Mouse (Mus musculus): ENCODE measurements at regions not wholly inside any gene's neighbourhood (a gene's known extent, or its start where the extent isn't known, plus 50 kb on each side); places are given as distances from the start of the nearest gene placed in this dataset.

DNA sequence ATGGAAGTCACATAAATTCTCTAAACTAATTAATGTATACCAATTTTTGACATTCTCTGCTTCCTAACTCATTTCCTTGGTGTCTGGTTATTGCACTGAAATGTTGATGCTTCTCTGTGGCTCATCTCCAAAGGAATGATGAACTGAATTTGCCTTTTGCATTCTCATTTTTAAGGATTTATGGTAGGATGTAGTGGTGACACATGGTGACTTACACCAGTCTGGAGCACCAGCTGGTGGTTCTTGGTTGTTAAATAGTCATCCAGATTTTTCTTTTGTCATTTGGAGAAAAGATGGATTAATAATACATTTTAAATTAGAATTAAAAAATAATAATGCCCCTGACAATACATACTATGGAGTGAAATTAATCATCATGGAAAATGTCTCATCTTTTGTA, 1097.2 kb upstream of the Epha7 start:
- H3K9me3 ChIP-seq (replicated peaks; ENCODE audit: control insufficient read depth, low read length) = no peaks in the 10 kb centered on the region
- no peak for ATAC-seq (replicated peaks; ENCODE audit: insufficient number of reproducible peaks, low FRiP score, low TSS enrichment, low read depth)
- no peaks in the 10 kb centered on the region for H3K4me1 ChIP-seq (ENCODE audit: control insufficient read depth, insufficient read depth, low read length)
- H3K27ac ChIP-seq (replicated peaks; ENCODE audit: low read depth, low read length) = no peak overlapping the region
- no peaks in the 10 kb centered on the region for H3K27me3 ChIP-seq (ENCODE audit: control insufficient read depth, insufficient read depth, low read length)
- no peak for DNase-seq (ENCODE audit: low spot score)
- H3K4me3 ChIP-seq (ENCODE audit: low read depth, low read length) = no peak overlapping the region
- no peak overlapping the region for H3K9ac ChIP-seq (replicated peaks; ENCODE audit: low read length)
- H3K36me3 ChIP-seq (replicated peaks; ENCODE audit: control insufficient read depth, insufficient read depth, low read depth, low read length) = no peaks in the 10 kb centered on the region
- H3K4me2 ChIP-seq (ENCODE audit: low read depth, low read length) = no peak overlapping the region

DNA sequence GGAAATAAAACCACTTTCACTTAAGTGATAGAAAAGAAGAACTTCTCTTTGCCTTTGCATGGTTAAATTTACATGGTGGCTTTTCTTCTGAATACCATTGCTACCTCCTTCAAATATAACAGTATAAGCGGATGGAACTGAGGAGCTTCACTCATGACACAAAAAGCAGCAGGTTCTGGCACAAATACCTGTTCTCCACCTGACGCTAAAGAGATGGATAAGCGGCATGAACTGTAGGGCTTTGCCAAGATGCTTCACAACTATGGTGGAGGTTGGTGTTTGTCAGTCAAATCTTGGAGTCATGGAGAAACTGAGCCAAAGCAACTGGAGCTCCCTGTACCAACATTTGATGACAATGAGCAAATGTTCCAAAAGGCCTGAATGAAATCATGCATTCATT, 1085.2 kb upstream of the Epha7 start:
- H3K27me3 ChIP-seq (ENCODE audit: control insufficient read depth, insufficient read depth, low read length) = no peaks in the 10 kb centered on the region
- H3K4me3 ChIP-seq (ENCODE audit: low read depth, low read length) = no peak overlapping the region
- H3K9ac ChIP-seq (replicated peaks; ENCODE audit: low read length) = no peak overlapping the region
- DNase-seq (ENCODE audit: low spot score) (no peak), ATAC-seq (replicated peaks; ENCODE audit: insufficient number of reproducible peaks, low FRiP score, low TSS enrichment, low read depth) (no peak)
- no peak overlapping the region for H3K27ac ChIP-seq (replicated peaks; ENCODE audit: low read depth, low read length)
- no peaks in the 10 kb centered on the region for H3K9me3 ChIP-seq (replicated peaks; ENCODE audit: control insufficient read depth, low read length)
- no peak overlapping the region for H3K4me2 ChIP-seq (ENCODE audit: low read depth, low read length)
- WGBS = 97% methylated on average over 3 of the region's 3 CpGs
- no peaks in the 10 kb centered on the region for H3K4me1 ChIP-seq (ENCODE audit: control insufficient read depth, insufficient read depth, low read length)
- no peaks in the 10 kb centered on the region for H3K36me3 ChIP-seq (replicated peaks; ENCODE audit: control insufficient read depth, insufficient read depth, low read depth, low read length)

GRCm38 (mm10) chr4:27734143-27734542, 1078.8 kb upstream of the Epha7 start:
- Histone ChIP-seq H3K27ac (replicated peaks; ENCODE audit: low read depth, low read length) (no peak overlapping the region), H3K9me3 (replicated peaks; ENCODE audit: control insufficient read depth, low read length) (no peaks in the 10 kb centered on the region), H3K4me3 (ENCODE audit: low read depth, low read length) (no peak overlapping the region), H3K9ac (replicated peaks; ENCODE audit: low read length) (no peak overlapping the region), H3K4me2 (ENCODE audit: low read depth, low read length) (no peak overlapping the region), H3K27me3 (ENCODE audit: control insufficient read depth, insufficient read depth, low read length) (no peaks in the 10 kb centered on the region), H3K36me3 (replicated peaks; ENCODE audit: control insufficient read depth, insufficient read depth, low read depth, low read length) (no peaks in the 10 kb centered on the region), H3K4me1 (ENCODE audit: control insufficient read depth, insufficient read depth, low read length) (no peaks in the 10 kb centered on the region)
- ATAC-seq (replicated peaks; ENCODE audit: insufficient number of reproducible peaks, low FRiP score, low TSS enrichment, low read depth) (no peak), DNase-seq (ENCODE audit: low spot score) (no peak)

GRCm38 (mm10) chr4:27781874-27782273, 1031.1 kb upstream of the Epha7 start:
- H3K36me3 ChIP-seq (replicated peaks; ENCODE audit: control insufficient read depth, insufficient read depth, low read depth, low read length) = no peaks in the 10 kb centered on the region
- no peaks in the 10 kb centered on the region for H3K4me1 ChIP-seq (ENCODE audit: control insufficient read depth, insufficient read depth, low read length)
- H3K4me3 ChIP-seq (ENCODE audit: low read depth, low read length) = no peak overlapping the region
- H3K9ac ChIP-seq (replicated peaks; ENCODE audit: low read length) = no peak overlapping the region
- H3K27me3 ChIP-seq (ENCODE audit: control insufficient read depth, insufficient read depth, low read length) = no peaks in the 10 kb centered on the region
- H3K9me3 ChIP-seq (replicated peaks; ENCODE audit: control insufficient read depth, low read length) = no peaks in the 10 kb centered on the region
- ATAC-seq (replicated peaks; ENCODE audit: insufficient number of reproducible peaks, low FRiP score, low TSS enrichment, low read depth) (no peak), DNase-seq (ENCODE audit: low spot score) (no peak)
- no peak overlapping the region for H3K4me2 ChIP-seq (ENCODE audit: low read depth, low read length)
- H3K27ac ChIP-seq (replicated peaks; ENCODE audit: low read depth, low read length) = no peak overlapping the region
- WGBS = 72% methylated on average over 2 of the region's 2 CpGs

DNA sequence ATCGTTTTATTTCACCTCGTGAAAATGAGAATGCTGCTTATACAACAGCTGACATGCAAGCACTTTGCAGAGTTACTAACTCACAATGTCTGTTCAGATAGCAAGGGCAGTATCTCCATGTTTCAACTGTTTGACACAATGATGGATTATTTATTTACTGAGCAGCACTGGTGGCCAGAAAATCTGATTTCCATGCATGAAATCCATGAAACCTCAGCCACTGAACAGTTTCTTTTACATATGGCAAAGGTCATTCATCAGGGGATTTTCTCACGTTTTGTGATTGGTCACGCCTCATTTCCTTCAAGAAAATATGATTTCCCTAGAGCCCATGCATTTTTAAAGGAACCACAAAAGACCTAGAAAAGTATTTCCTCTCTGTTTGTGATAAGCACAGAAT, 1025.9 kb upstream of the Epha7 start:
- H3K9ac ChIP-seq (replicated peaks; ENCODE audit: low read length) = no peak overlapping the region
- H3K27ac ChIP-seq (replicated peaks; ENCODE audit: low read depth, low read length) = no peak overlapping the region
- H3K27me3 ChIP-seq (ENCODE audit: control insufficient read depth, insufficient read depth, low read length) = no peaks in the 10 kb centered on the region
- H3K4me2 ChIP-seq (ENCODE audit: low read depth, low read length) = no peak overlapping the region
- H3K4me3 ChIP-seq (ENCODE audit: low read depth, low read length) = no peak overlapping the region
- H3K36me3 ChIP-seq (replicated peaks; ENCODE audit: control insufficient read depth, insufficient read depth, low read depth, low read length) = no peaks in the 10 kb centered on the region
- DNase-seq (ENCODE audit: low spot score) (peak; percentile 74), ATAC-seq (replicated peaks; ENCODE audit: insufficient number of reproducible peaks, low FRiP score, low TSS enrichment, low read depth) (no peak)
- H3K4me1 ChIP-seq (ENCODE audit: control insufficient read depth, insufficient read depth, low read length) = no peaks in the 10 kb centered on the region
- H3K9me3 ChIP-seq (replicated peaks; ENCODE audit: control insufficient read depth, low read length) = no peaks in the 10 kb centered on the region
- 30% methylated on average over 4 of the region's 4 CpGs for WGBS

Measured in embryonic facial prominence, embryonic 11.5 days (tissue).